In the genomic region with DNA sequence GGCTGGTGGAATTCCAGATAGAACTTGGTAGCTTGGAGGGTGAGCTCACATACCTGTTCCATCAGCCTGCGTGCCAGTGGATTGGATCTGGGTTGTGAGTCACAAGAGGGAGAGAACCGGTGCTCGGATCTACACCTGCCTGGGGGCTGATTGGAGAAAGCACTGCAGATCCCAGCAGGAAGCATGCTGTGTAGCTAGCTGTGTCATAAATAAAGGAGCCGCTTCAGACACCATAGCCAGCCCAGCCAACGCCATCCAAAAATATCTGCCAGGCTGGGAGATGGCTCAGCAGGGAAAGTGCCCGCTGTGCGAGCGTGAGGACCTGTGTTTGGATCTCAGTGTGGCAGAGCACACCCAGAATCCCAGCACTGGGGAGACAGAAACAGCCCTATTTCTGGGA, we compare ENCODE assay signal across 14 mouse cellular contexts.
A peak's percentile ranks its signal among the peaks of the same experiment; 100 is the strongest.
DNase-seq lines count a peak whose midpoint lies in the region; ATAC-seq and TF ChIP-seq lines count a peak whose summit lies in the region.
"Had no signal": no experiment of that assay in that cellular context is flagged by ENCODE, and none has a peak within 500 bp of the region (broad histone marks: within the 10 kb centered on the region; RNA-seq: fewer than 3 reads in every experiment).

No protein-coding gene starts in this region.

- H3K4me1 ChIP-seq in heart, embryonic 12.5 days (replicated peaks), result peaks cover 6% of the 10 kb centered on the region; the same call in 1 of the 2 replicates
- H3K4me1 ChIP-seq in midbrain, embryonic 13.5 days (replicated peaks), result peaks cover 7% of the 10 kb centered on the region; the same call in 1 of the 2 replicates
- H3K4me1 ChIP-seq in kidney, embryonic 16.5 days (ENCODE audit: insufficient read depth, low read length), result no peaks in the 10 kb centered on the region
- H3K4me1 ChIP-seq: liver, embryonic 15.5 days; stomach, embryonic 15.5 days had no signal

- intact Hi-C loops in left cerebral cortex, postnatal 36 days (cut with DNase I), result no loop called here

- no peak overlapping the region for H3K4me2 ChIP-seq in heart, embryonic 12.5 days
- H3K4me2 ChIP-seq in midbrain, embryonic 13.5 days (replicated peaks), result no peak overlapping the region
- no peak overlapping the region for H3K4me2 ChIP-seq in kidney, embryonic 16.5 days (replicated peaks; ENCODE audit: low read depth, low read length)
- H3K4me2 ChIP-seq: liver, embryonic 15.5 days; stomach, embryonic 15.5 days had no signal

- no peak overlapping the region for H3K27ac ChIP-seq in heart, embryonic 12.5 days (ENCODE audit: poor library complexity, severe bottlenecking)
- H3K27ac ChIP-seq in layer of hippocampus, adult 2 months, result peak overlapping the region; percentile 43; the same call in 1 of the 2 replicates
- no peak overlapping the region for H3K27ac ChIP-seq in midbrain, embryonic 13.5 days
- no peak overlapping the region for H3K27ac ChIP-seq in kidney, embryonic 16.5 days (ENCODE audit: low read length)
- H3K27ac ChIP-seq: liver, embryonic 15.5 days; stomach, embryonic 15.5 days had no signal

- H3K27me3 ChIP-seq in heart, embryonic 12.5 days (replicated peaks), result no peaks in the 10 kb centered on the region
- H3K27me3 ChIP-seq in midbrain, embryonic 13.5 days, result no peaks in the 10 kb centered on the region
- no peaks in the 10 kb centered on the region for H3K27me3 ChIP-seq in kidney, embryonic 16.5 days (ENCODE audit: insufficient read depth, low read length)
- H3K27me3 ChIP-seq: liver, embryonic 15.5 days; stomach, embryonic 15.5 days had no signal

- WGBS in heart, embryonic 12.5 days, result 74% methylated on average over 8 of the region's 8 CpGs
- WGBS in midbrain, embryonic 13.5 days, result 77% methylated on average over 8 of the region's 8 CpGs
- 68% methylated on average over 8 of the region's 8 CpGs for WGBS in kidney, embryonic 16.5 days

- H3K4me3 ChIP-seq in heart, embryonic 12.5 days, result no peak overlapping the region
- no peak overlapping the region for H3K4me3 ChIP-seq in layer of hippocampus, adult 2 months
- H3K4me3 ChIP-seq in midbrain, embryonic 13.5 days (replicated peaks), result no peak overlapping the region
- H3K4me3 ChIP-seq in kidney, embryonic 16.5 days (ENCODE audit: low read length), result no peak overlapping the region
- H3K4me3 ChIP-seq: erythroblast, embryonic 14.5 days; liver, embryonic 15.5 days; stomach, embryonic 15.5 days had no signal

- DNase-seq in heart, adult 11 months, result peak; percentile 85
- DNase-seq in brain, embryonic 14.5 days (ENCODE audit: low read depth), result peak; percentile 12
- peak in 1 of 2 experiments; percentile 23 for DNase-seq in layer of hippocampus, adult 2 months (ENCODE audit: low spot score in 2 of 2)
- DNase-seq in left cerebral cortex, postnatal 36 days (ENCODE audit: low spot score in 2 of 2), result peak; percentile 54 to 69
- DNase-seq: thymus, postnatal 4 days had no signal

- ATAC-seq in heart, embryonic 12.5 days (ENCODE audit: insufficient number of reproducible peaks, low FRiP score), result no peak
- no peak for ATAC-seq in monocyte, adult 5-6 weeks (replicated peaks; ENCODE audit: insufficient number of reproducible peaks, low FRiP score, low TSS enrichment, poor library complexity, severe bottlenecking)
- ATAC-seq in midbrain, embryonic 13.5 days, result no peak
- ATAC-seq in kidney, embryonic 16.5 days (ENCODE audit: low FRiP score, low TSS enrichment), result no peak
- ATAC-seq: activated CD4-positive, CD25-positive, alpha-beta regulatory T cell, adult 4 months; intestine, embryonic 16.5 days had no signal

- no peak for TF ChIP-seq CTCF in brain, embryonic 14.5 days (IDR thresholded peaks at IDR 0.05; ENCODE audit: borderline replicate concordance, extremely low read depth, insufficient read depth, insufficient read length)
- TF ChIP-seq CTCF in layer of hippocampus, adult 2 months (conservative IDR thresholded peaks at IDR 0.05), result no peak

- no peak for TF ChIP-seq POLR2A in brain, embryonic 14.5 days (IDR thresholded peaks at IDR 0.05; ENCODE audit: borderline replicate concordance, extremely low read depth, insufficient read depth, insufficient read length, poor library complexity, severe bottlenecking)

- no peak overlapping the region for H3K9ac ChIP-seq in heart, embryonic 12.5 days
- H3K9ac ChIP-seq in midbrain, embryonic 13.5 days (replicated peaks), result no peak overlapping the region
- no peak overlapping the region for H3K9ac ChIP-seq in kidney, embryonic 16.5 days (replicated peaks; ENCODE audit: low read length)
- H3K9ac ChIP-seq: liver, embryonic 15.5 days; stomach, embryonic 15.5 days had no signal

- H3K9me3 ChIP-seq in heart, embryonic 12.5 days (replicated peaks), result peaks cover 3% of the 10 kb centered on the region; the same call in 1 of the 2 replicates
- no peaks in the 10 kb centered on the region for H3K9me3 ChIP-seq in midbrain, embryonic 13.5 days
- 0 out of 2 replicates have a peak, but pooled peaks cover 3% of the 10 kb centered on the region for H3K9me3 ChIP-seq in kidney, embryonic 16.5 days (ENCODE audit: low read length)
- H3K9me3 ChIP-seq: liver, embryonic 15.5 days; stomach, embryonic 15.5 days had no signal

- H3K36me3 ChIP-seq in heart, embryonic 12.5 days, result no peaks in the 10 kb centered on the region
- no peaks in the 10 kb centered on the region for H3K36me3 ChIP-seq in midbrain, embryonic 13.5 days
- H3K36me3 ChIP-seq in kidney, embryonic 16.5 days (ENCODE audit: insufficient read depth, low read length), result no peaks in the 10 kb centered on the region
- H3K36me3 ChIP-seq: liver, embryonic 15.5 days; stomach, embryonic 15.5 days had no signal
